Mouse (Mus musculus) cerebellum, adult 9-10 months (tissue): ENCODE measurements around the gene Ak9.

Experiments
- DNase-seq: peaks from one replicate; pipeline ENCODE4 v3.0.0; 2022

The Ak9 gene

GRCm38 (mm10) chr10:41459990-41460389 is 156.2 kb downstream of the Ak9 start:
- no peak for DNase-seq

GRCm38 (mm10) chr10:41460501-41460900 is 156.7 kb downstream of the Ak9 start:
- no peak for DNase-seq

GRCm38 (mm10) chr10:41461057-41461722 is 157.4 kb downstream of the Ak9 start:
- DNase-seq = no peak

- no peak for DNase-seq
Observed at GRCm38 (mm10) chr10:41464401-41464955, 160.7 kb downstream of the Ak9 start.

DNA sequence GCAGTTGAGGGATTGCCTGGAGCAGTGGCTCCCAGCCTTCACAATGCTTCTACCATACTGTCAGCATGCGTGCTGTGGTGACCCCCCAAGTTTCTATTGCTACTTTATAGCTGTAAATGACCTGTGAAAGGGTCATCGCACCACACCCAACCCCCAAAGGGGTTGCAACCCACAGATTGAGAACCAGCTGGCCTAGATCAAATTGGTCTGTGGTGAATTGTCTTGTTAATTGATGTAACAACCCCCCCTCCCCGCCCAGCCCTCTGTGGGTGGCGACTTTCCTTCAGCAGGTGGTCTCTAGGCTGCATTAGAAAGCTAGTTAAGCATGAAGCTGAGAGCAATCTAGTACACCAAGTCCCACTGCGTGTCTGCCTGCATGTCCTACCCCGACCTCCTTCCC is 163.5 kb downstream of the Ak9 start:
- DNase-seq = no peak

DNA sequence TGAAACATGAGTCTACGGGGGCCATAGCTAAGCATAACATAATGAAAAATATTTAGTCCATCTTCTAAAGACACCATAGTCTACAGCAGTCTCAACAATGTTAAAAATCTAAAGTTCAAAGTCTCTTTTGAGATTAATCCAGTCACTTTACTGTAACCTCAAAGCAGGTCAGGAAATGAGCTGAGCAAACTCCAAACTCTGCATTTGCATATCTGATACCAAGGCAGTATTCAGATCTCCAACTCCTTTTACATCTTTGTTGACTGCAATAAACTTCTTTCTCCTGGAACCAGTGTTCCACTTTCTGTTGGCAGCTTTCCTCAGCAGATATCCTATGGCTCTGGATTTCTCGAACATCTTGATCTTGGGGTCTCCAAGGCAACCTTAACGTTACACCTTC is 166.9 kb downstream of the Ak9 start:
- no peak for DNase-seq

GRCm38 (mm10) chr10:41472534-41472933 is 168.8 kb downstream of the Ak9 start:
- no peak for DNase-seq

- DNase-seq = no peak
Observed at GRCm38 (mm10) chr10:41472962-41473481, 169.2 kb downstream of the Ak9 start.

GRCm38 (mm10) chr10:41473782-41474468 is 170.1 kb downstream of the Ak9 start:
- DNase-seq = no peak

DNA sequence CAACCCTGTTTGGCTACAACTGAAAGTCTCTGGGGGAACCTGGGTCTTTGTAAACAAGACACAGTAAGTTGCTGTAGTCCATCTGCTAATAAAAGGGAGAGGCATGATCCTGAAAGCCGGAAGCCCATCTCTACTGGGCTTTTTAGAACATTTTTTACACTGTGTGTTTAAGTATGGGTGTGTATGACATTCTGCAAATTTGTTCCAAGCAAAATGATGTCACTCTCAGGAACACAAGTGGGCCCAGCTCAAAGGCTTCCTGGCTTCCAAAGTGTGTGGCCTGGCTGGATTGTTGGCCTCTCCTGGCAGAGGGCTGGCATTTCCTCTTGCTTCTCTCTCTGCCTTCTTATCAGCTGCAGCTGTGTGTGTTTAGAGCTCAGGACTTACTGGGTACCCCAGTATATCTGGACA is 171.2 kb downstream of the Ak9 start:
- no peak for DNase-seq

DNA sequence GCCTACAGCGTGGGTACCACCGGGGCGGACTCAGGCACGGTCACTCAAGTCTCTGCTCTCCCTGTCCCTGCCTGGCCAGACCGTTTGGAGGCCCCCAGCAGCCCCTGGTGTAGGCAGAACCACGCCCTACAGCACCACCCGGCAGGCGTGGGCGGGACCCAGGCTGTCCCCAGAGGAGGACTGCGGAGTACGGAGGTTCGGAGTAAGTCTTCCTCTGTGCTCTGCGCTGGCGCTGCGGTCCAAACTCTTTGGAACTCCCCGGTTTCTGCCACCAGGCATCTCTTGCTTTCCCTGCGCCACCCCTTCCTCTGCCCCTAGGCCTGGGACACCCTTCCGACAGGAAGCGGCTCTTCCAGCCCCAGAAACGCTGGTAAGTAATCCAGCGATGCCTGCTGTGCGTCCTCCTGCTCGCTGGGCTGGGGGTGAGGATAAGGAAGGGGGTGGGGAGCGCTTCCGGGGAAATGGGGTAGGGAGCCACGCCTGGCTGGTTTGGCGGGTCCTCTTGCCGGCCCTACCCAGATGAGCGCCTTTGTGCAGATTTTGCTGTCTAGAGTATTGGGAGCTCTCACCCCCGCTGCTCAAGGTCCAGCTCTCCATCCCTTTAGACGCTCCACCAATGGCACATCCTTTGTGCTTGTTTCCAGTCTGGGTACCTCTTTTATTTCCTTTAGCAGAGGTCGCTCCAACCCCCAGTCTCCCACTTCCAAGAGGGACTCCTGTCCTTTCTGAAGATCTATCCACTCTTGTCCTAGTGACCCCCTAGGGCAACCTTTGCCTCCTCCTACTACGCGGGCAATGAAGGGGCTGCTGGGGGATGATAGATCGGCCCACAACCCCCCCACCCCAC is 172.6 kb downstream of the Ak9 start, which contains the start of gene Mical1:
Mical1 (plus strand) TSS at position 144 of the 847 bp plus-strand sequence.
- DNase-seq = no peak

DNA sequence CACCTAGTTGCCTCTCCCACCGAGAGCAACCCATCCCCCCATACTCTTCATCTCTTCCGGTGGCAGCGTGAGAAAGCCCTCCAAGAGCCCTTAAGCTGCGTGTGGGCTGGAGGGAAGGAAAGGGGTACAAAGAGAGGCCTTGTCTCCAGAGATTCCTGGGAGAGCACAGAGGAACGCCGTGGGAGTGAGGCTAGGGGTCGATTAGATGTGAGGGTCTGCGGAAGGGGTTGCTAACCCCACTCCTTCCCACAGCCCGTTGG is 173.2 kb downstream of the Ak9 start:
- DNase-seq = no peak

- peak; percentile 36 for DNase-seq
Observed at GRCm38 (mm10) chr10:41477278-41478181, 173.8 kb downstream of the Ak9 start.

- no peak for DNase-seq
Observed at GRCm38 (mm10) chr10:41479961-41480360, 176.2 kb downstream of the Ak9 start.

DNA sequence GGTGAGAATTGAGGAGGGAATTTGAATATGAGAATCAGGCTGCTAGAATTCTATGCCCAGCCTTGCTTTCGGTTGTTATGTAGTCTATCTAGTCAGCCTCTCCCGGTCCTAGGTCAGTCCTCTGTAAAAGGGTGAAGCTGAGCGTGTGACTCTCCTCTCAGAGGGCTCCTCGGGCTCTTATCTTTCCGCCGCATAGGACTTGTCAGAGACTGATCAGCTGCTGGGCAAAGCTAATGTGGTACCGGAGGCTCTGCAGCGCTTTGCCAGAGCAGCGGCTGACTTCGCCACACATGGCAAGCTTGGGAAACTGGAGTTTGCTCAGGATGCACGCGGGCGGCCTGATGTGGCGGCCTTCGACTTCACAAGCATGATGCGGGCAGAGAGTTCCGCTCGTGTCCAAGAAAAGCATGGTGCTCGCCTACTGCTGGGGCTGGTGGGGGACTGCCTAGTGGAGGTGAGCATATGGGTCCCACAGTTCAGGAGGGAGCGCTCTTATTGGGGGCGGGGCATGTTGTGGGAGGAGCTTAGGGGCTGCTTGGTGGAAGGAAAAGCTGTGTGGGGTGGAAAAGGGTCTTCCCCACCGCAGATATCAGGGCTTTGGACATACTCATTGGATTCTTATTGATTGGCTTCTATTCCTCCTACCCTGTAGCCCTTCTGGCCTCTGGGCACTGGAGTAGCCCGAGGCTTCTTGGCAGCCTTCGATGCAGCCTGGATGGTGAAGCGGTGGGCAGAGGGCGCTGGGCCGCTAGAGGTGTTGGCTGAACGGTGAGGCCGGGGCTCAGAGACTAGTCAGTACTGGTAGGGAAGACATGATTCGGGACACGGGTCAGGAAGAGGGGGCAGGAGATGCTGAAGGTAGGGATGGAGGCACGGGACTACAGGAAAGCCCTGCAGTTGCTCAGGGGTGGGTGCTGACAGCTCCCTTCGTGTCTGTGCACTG is 177.4 kb downstream of the Ak9 start:
- DNase-seq = no peak

DNA sequence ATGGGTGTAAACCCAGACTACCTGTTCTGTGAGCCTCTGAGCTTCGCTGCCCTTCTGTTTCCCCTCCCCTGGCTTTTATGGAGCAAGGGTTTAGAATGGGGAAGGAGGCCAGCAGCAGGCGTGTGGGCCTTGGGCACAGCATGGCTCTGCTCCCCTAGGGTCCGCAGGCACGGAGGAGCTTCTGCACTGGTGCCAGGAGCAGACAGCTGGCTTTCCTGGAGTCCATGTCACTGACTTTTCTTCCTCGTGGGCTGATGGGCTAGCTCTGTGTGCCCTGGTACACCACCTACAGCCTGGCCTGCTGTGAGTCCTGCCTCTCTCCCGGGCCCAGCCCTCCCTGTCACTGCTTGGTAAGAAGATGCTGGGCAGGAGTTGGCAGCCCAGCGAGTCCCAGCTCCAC is 178.7 kb downstream of the Ak9 start:
- peak; percentile 47 for DNase-seq
